Mouse (Mus musculus) embryonic facial prominence, embryonic 12.5 days (tissue): ENCODE data around the gene Dmap1. TPM values are rescaled to one million over a fixed set of nuclear protein-coding genes. Genes with fewer than 3 reads are reported as not detected.

ENCODE experiments used
- ATAC-seq: fragments of 200-750 bp; cut with Nextera tagmentation; 2 replicates; pipeline ENCODE4 v1.8.0; 2017; ENCODE audit not compliant: insufficient number of reproducible peaks, insufficient read depth, low FRiP score, low TSS enrichment
- H3K27ac ChIP-seq: fragments of 300-500 bp; sonication (generic); 2 replicates; pipeline ENCODE4 v1.5.1; 2016; ENCODE audit warnings: mild to moderate bottlenecking
- H3K27me3 ChIP-seq: fragments of 300-500 bp; sonication (generic); 2 replicates; pipeline ENCODE4 v1.6.1; 2016; ENCODE audit warnings: mild to moderate bottlenecking, moderate library complexity
- H3K36me3 ChIP-seq: fragments of 300-500 bp; sonication (generic); 2 replicates; pipeline ENCODE4 v1.6.1; 2016; ENCODE audit warnings: mild to moderate bottlenecking
- H3K4me1 ChIP-seq: fragments of 300-500 bp; sonication (generic); 2 replicates; pipeline ENCODE4 v1.6.1; 2016
- H3K4me2 ChIP-seq: fragments of 300-500 bp; sonication (generic); replicated peaks from 2 replicates; pipeline ENCODE4 v1.6.1; 2016; ENCODE audit warnings: mild to moderate bottlenecking, moderate library complexity
- H3K4me3 ChIP-seq: fragments of 300-500 bp; sonication (generic); 2 replicates; pipeline ENCODE4 v1.5.1; 2016; ENCODE audit warnings: mild to moderate bottlenecking
- H3K9ac ChIP-seq: fragments of 300-500 bp; sonication (generic); 2 replicates; pipeline ENCODE4 v1.6.1; 2016; ENCODE audit warnings: mild to moderate bottlenecking, moderate library complexity
- H3K9me3 ChIP-seq: fragments of 300-500 bp; sonication (generic); 2 replicates; pipeline ENCODE4 v1.6.1; 2016; ENCODE audit warnings: mild to moderate bottlenecking, moderate library complexity
- WGBS: fragments of 180-500 bp; shearing (Covaris S2); methylation state at CpG from one replicate; pipeline ENCODE4 v1.1.7; 2016; 5-methylcytosine and 5-hydroxymethylcytosine counted together
- polyA plus RNA-seq: library from polyadenylated mRNA; unstranded; fragments of >200 nt; fragmentation: Nextera tagmentation; extraction: Ambion mirVana; gene quantifications from 2 replicates; pipeline ENCODE4 v1.2.1, GENCODE M21; 2016

Dmap1 gene
- polyA plus RNA-seq, 1 experiment from 2014 or later, result 82.6 TPM

DNA sequence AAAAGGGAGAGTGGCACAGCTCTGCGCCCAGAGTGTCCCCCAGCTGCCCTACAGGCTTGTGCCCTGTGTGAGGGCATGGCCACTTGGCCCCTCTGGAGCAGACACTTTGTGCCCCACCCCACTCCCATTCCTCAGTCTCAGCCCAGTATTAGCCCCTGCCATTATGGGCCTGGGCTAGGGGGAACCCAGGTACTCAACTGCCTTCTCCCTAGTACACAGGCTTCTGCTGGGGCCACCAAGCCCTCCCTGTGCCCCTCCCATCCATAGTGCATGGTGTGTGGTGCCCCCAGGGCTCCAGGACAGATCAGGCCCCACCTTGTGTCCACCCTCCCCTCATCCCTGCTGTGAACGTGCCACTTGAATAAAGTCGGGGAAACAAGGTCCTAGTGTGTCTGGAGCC lies 8.2 kb downstream of the Dmap1 start:
- 75% methylated on average over 3 of the region's 3 CpGs for WGBS
- no peaks in the 10 kb centered on the region for H3K9me3 ChIP-seq

DNA sequence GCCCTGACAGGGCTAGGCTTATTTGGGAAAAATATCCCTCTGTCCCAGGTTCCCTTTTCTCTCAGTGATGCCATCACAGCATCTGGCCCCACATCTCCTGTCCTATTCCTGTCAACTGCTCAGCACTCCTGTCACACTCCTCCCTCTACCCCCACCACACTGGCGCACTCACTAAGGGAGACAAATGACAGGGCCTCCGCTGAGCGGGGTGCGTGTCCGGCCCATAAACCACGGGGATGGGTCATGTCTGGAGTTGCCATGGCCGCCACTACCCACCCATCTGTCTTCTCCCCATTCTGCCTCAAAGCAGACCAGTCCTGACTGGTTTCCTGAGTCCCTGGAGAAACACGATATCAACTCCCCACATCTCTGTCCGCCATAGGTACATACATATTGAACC lies 10.0 kb downstream of the Dmap1 start:
- Histone ChIP-seq H3K27ac (no peak overlapping the region), H3K9ac (no peak overlapping the region), H3K36me3 (peaks cover 41% of the 10 kb centered on the region), H3K27me3 (no peaks in the 10 kb centered on the region), H3K4me2 (no peak overlapping the region), H3K4me1 (no peaks in the 10 kb centered on the region), H3K4me3 (no peak overlapping the region), H3K9me3 (no peaks in the 10 kb centered on the region)
- ATAC-seq, result no peak
- 85% methylated on average over 9 of the region's 9 CpGs for WGBS

More for the DNA sequence above, 8.2 kb downstream of the Dmap1 start:
- H3K36me3 ChIP-seq, result peaks cover 59% of the 10 kb centered on the region
- no peak for ATAC-seq
- H3K9ac ChIP-seq, result no peak overlapping the region
- no peaks in the 10 kb centered on the region for H3K4me1 ChIP-seq
- H3K27ac ChIP-seq, result no peak overlapping the region
- no peaks in the 10 kb centered on the region for H3K27me3 ChIP-seq
- no peak overlapping the region for H3K4me3 ChIP-seq
- no peak overlapping the region for H3K4me2 ChIP-seq

DNA sequence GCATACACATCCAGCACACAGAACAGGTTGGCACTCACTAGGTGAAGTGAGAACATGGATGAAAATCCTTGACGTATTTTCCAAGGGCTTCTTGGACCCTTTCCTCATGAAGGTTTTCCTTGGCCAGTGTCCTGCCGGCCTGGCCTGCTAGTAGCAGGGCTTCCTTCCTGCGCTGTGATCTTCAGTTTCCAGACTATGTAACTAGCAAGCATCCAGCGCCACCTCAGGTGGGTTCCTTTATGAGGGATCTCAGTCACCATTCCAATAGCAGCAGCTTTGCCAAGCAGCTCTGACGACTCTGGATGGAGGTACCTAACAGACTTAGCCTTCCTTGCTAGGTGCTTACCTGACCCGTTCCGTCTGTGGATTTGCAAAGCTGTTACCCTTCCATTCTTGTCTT lies 12.2 kb downstream of the Dmap1 start:
- no peaks in the 10 kb centered on the region for H3K9me3 ChIP-seq
- no peak overlapping the region for H3K9ac ChIP-seq
- H3K4me2 ChIP-seq, result no peak overlapping the region
- no peaks in the 10 kb centered on the region for H3K27me3 ChIP-seq
- H3K4me3 ChIP-seq, result no peak overlapping the region
- no peaks in the 10 kb centered on the region for H3K4me1 ChIP-seq
- H3K36me3 ChIP-seq, result peaks cover 22% of the 10 kb centered on the region
- no peak overlapping the region for H3K27ac ChIP-seq
- 79% methylated on average over 7 of the region's 7 CpGs for WGBS
- ATAC-seq, result no peak

DNA sequence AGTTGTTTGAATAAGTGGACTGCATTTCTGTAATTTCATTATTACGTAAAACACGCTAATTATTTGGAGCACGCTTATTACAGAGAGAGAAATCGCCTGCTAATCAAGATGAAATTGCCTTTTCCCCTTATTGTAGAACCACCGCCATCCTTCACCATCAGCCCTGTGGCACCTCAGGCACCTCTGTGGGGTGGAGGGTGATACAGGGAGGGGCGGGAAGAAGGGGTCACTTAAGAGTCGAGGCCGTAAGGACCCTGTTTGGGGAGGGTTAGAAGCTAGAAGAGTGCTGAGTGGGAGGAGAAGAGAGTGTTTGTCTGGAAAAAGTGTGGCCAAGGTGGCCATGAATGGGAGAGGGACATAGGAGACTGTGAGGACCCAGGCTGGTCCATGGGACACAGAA lies 16.0 kb downstream of the Dmap1 start:
- Histone ChIP-seq H3K36me3 (peaks cover 4% of the 10 kb centered on the region; the same call in 1 of the 2 replicates), H3K9ac (no peak overlapping the region), H3K4me1 (no peaks in the 10 kb centered on the region), H3K4me2 (no peak overlapping the region), H3K4me3 (no peak overlapping the region), H3K27ac (no peak overlapping the region), H3K27me3 (no peaks in the 10 kb centered on the region), H3K9me3 (no peaks in the 10 kb centered on the region)
- 78% methylated on average over 8 of the region's 8 CpGs for WGBS
- no peak for ATAC-seq

DNA sequence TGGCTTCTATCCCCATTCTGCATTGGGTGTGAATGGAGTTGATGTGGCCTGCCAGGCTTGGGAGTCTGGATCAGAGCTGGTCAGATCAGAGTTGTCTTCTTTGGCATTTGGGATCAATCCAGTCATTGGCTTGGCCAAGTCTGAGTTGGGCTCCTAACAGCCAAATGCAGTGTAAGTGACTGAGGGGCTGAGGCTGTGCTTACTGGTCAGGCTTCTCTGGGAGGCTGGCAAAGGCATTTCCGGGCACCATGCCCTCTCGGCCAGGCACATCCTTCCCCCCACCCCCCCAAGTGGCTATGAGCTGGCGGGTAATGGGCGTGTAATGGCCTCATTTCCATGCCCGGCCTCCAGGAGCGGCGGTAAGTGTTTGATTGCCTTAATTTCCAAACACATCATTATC lies 16.5 kb downstream of the Dmap1 start:
- Histone ChIP-seq H3K36me3 (peaks cover 4% of the 10 kb centered on the region), H3K4me2 (no peak overlapping the region), H3K9ac (no peak overlapping the region), H3K4me3 (no peak overlapping the region), H3K9me3 (no peaks in the 10 kb centered on the region), H3K27ac (no peak overlapping the region), H3K4me1 (no peaks in the 10 kb centered on the region), H3K27me3 (no peaks in the 10 kb centered on the region)
- no peak for ATAC-seq
- WGBS, result 84% methylated on average over 7 of the region's 7 CpGs

DNA sequence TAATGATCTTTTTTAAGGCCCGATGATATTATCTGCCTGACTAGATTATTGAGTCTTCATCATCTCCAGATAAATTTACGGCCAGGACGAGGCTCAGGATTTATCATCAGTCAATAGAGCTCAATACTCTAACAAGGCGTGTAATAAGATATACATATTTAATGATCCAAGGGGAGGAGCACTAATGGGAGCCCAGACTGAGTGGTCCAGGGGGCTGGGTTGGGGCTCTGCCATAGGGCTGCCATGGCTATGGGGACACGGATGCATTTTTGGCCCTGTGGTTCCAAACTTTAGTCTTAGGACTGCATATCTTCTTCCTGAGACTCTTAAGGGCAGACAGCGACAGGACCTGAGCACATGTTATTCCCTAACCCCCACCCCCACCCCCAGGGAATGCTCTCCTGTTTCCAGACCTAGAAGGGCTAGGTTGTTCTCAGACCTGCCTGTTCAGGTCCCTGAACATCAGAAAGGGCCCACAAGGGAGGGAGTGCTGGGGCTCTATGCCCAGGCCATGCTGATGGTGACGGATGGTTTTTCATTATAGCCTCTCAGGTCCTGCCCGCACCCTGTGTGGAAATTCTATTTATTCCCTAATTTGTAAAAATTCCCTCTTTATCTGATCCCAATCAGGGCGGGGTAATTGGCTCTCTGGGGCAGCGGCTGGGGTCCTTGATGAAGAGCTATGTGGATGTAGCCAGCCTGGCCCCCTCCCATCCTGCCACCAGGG lies 17.5 kb downstream of the Dmap1 start:
- no peak overlapping the region for H3K4me2 ChIP-seq
- no peak overlapping the region for H3K27ac ChIP-seq
- WGBS, result 88% methylated on average over 10 of the region's 10 CpGs
- H3K9ac ChIP-seq, result no peak overlapping the region
- H3K4me3 ChIP-seq, result no peak overlapping the region
- H3K4me1 ChIP-seq, result no peaks in the 10 kb centered on the region
- peaks cover 4% of the 10 kb centered on the region for H3K36me3 ChIP-seq
- no peak for ATAC-seq
- no peaks in the 10 kb centered on the region for H3K9me3 ChIP-seq
- no peaks in the 10 kb centered on the region for H3K27me3 ChIP-seq

DNA sequence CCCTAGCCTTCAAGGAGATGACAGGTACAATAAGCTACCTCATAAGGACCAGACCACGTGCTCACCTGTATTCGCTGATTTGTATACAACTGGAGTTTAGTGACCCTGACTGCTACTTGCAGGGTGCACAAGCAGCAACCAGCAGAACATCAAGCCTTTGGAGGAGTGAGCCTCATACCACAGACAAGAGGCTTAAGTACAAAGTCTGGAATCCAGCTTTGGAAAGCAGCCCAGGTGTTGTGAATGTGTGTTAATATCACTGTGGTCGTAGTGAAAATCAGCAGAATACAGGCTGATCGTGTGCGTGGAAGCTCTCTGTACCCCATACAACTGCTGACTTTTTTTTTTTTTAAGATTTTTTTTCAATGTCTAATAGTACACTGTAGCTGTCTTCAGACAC lies 22.1 kb downstream of the Dmap1 start:
- WGBS, result 93% methylated on average over 5 of the region's 5 CpGs
- Histone ChIP-seq H3K9me3 (no peaks in the 10 kb centered on the region), H3K4me1 (peaks cover 31% of the 10 kb centered on the region), H3K4me2 (no peak overlapping the region), H3K36me3 (peaks cover 4% of the 10 kb centered on the region), H3K27ac (no peak overlapping the region), H3K4me3 (no peak overlapping the region), H3K9ac (no peak overlapping the region), H3K27me3 (no peaks in the 10 kb centered on the region)
- ATAC-seq, result no peak

DNA sequence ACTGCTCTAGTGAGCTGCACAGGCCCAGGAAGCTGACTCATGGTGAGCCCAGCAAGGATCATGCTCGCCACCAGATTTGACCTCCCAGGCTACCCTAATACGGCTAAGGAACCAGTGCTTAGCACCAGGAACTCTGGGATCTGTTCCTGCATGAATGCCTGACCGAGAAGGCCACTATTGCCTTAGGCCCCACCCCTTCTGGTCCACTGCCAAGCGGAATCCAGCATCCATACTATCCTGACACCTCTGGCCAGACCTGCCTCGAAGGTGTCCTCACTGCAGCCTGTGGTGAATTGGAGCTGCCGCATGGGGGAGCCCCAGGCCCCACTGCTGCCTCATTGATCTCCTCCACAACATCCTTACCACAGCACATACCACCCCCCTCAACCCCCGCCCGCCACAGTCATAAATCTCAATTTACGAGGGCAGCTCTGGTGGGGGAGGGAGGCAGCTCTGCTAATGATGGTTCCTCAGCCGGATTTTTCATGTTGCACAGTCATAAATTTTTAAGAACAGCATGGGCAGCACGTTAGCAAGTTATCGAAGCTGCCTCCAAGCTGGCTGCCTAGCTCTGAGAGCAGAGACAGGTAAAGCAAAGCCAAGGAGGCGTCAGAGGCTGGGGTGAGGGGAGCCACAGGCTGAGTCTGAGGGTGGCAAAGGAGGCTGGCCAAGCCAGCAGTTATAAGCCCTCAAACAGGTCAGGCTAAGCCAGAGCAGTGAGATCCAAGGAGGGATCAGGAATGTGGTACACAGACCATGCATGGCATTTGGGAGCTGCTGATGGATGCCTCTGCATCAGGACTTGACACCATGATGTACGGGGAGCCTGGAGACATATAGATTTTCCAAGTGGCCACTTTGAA lies 23.3 kb downstream of the Dmap1 start:
- Histone ChIP-seq H3K9ac (no peak overlapping the region), H3K36me3 (peaks cover 4% of the 10 kb centered on the region), H3K27ac (no peak overlapping the region), H3K4me2 (no peak overlapping the region), H3K9me3 (no peaks in the 10 kb centered on the region), H3K4me1 (peaks cover 42% of the 10 kb centered on the region), H3K27me3 (no peaks in the 10 kb centered on the region), H3K4me3 (no peak overlapping the region)
- WGBS, result 47% methylated on average over 14 of the region's 14 CpGs
- peak; percentile 11; the same call in 1 of the 2 replicates for ATAC-seq

DNA sequence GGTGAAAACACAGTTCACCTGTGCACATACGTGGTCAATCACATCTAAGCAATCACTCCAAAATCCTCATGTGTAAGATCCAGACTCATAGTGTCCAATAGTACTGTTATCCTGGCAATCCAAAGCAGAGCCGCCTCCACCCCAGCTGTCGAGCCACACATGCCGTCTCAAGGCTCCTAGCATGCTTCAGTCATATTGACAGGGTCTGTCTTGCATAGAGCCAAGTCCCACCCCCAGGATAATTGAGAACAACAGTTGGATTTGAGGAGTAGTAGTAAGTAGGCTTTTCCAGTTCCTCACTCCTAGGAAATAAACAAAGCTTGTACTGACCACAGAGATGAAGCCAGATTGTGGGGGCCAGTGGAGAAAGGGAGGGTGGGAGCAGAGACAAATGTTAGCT lies 24.4 kb downstream of the Dmap1 start:
- no peak overlapping the region for H3K9ac ChIP-seq
- peaks cover 4% of the 10 kb centered on the region for H3K36me3 ChIP-seq
- no peak overlapping the region for H3K27ac ChIP-seq
- H3K9me3 ChIP-seq, result no peaks in the 10 kb centered on the region
- H3K27me3 ChIP-seq, result no peaks in the 10 kb centered on the region
- peaks cover 46% of the 10 kb centered on the region for H3K4me1 ChIP-seq
- ATAC-seq, result no peak; the same call in 1 of the 2 replicates
- H3K4me3 ChIP-seq, result no peak overlapping the region
- H3K4me2 ChIP-seq, result no peak overlapping the region
- WGBS, result 44% methylated on average over 4 of the region's 4 CpGs

DNA sequence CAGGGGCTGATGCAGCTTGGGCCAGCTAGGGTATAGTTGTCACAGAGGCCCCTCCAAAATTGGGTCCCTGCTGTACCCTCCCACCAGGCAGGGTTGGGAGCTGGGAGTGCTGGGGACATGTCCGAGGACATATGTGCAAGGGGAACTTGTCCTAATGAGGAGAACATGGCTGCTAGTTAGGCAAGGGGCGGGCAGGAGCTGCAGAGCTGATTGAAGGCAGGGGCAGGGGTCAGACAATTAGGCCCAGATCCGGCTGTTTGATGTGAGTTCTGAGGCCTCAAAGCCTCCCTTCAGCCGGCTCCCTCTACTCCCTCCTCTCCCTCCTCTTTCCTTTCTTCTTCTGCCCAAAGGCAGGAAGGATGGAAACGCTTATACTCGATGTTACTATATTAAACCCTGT lies 25.1 kb downstream of the Dmap1 start:
- Histone ChIP-seq H3K4me1 (peaks cover 46% of the 10 kb centered on the region), H3K36me3 (peaks cover 4% of the 10 kb centered on the region), H3K9me3 (no peaks in the 10 kb centered on the region), H3K4me2 (no peak overlapping the region), H3K27ac (no peak overlapping the region), H3K4me3 (no peak overlapping the region), H3K27me3 (no peaks in the 10 kb centered on the region), H3K9ac (no peak overlapping the region)
- 19% methylated on average over 6 of the region's 6 CpGs for WGBS
- ATAC-seq, result no peak

DNA sequence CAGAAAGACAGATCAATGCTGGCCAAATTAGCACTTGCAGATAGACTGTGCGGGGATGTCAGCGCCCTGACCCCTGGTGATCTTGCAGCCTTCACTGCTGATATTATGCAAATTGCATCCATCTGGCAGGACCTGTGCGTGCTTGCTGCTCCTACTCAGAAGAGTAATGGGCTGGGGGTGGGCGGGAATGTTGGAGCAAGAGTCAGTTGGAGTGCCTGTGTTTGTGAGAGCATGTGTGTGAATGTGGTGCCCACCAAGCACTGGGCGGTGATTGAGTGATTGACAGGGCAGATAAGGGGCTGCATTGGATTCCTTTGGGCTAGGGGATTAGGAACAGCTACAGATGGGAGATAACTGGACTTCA lies 26.6 kb downstream of the Dmap1 start:
- ATAC-seq, result no peak
- WGBS, result 17% methylated on average over 5 of the region's 5 CpGs
- Histone ChIP-seq H3K27me3 (no peaks in the 10 kb centered on the region), H3K4me1 (peaks cover 54% of the 10 kb centered on the region), H3K36me3 (peaks cover 4% of the 10 kb centered on the region), H3K4me3 (no peak overlapping the region), H3K9ac (no peak overlapping the region), H3K27ac (no peak overlapping the region), H3K9me3 (no peaks in the 10 kb centered on the region), H3K4me2 (no peak overlapping the region)
